Mouse (Mus musculus): ENCODE data around the gene Otud6a. TPM values are rescaled to one million over a fixed set of nuclear protein-coding genes. Genes with fewer than 3 reads are reported as not detected.
"Not testable (repeated sequence)": the region's sequence is repeated elsewhere in the genome, so short reads cannot be mapped to it uniquely, and the experiment has no call there.

Otud6a gene
- not detected in 2 replicates for polyA plus RNA-seq (2012; rRNA removed)

- no peak for DNase-seq (ENCODE audit: low read depth, low spot score)
- 91% methylated on average over 21 of the region's 21 CpGs for WGBS
Observed at GRCm38 (mm10) chrX:100428693-100429092, at the start of gene Otud6a. Gene Otud6a, plus strand, starts transcription at chrX:100429013.

- WGBS: 82% methylated on average over 1 of the region's 1 CpGs
- DNase-seq (ENCODE audit: low read depth, low spot score): no peak
Observed at GRCm38 (mm10) chrX:100389887-100390286, 38.9 kb upstream of the Otud6a start.

GRCm38 (mm10) chrX:100392304-100392703, 36.5 kb upstream of the Otud6a start:
- DNase-seq (ENCODE audit: low read depth, low spot score): no peak
- 35% methylated on average over 6 of the region's 6 CpGs for WGBS

DNA sequence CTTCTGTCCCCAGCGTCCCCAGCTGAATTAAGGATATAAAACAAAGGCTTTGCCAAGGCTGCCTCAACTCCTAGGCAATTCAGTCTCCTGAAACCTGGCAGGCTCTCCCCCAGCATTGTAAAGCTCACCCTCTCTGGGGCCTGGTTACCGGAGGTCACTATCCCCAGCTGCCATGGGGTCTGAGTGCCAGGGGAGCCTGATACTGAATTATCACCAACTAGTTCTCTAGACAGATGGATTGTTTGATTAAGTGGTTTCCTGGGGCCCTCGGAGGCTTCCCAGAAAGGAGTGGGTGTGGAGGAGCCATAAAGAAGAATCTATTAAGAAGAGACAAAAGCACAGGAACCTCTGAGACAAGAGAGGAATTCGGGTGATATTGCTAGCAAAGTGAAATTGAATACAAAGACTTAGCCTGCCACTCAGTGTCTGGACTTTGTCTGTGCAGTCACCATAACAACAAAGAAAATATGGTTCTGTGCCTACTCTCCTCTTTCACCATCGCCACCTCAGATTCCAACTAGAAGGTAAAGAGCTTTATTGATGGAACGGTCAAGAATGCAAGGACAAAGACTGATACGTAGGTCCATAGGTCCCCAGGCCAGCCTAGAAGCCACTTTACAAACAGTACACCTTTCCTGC, 34.5 kb upstream of the Otud6a start:
- 66% methylated on average over 7 of the region's 7 CpGs for WGBS
- no peak for DNase-seq (ENCODE audit: low read depth, low spot score)

DNA sequence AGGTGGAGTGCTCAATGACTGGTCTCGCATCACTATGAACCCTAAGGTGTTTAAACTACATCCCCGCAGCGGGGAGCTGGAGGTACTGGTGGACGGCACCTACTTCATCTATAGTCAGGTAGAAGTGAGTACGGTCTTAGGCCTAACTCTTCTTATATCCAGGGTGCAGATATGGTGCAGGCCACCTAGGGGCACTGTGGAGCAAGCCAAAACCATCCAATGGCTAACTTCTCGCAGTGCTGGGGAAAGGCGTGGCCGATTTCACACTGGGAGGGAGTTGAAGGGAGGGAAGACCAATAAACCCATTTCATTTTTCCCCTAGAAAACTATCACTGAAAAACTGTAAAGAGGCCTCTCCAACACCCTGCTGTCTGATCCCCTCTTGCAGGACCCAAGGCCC, 33.8 kb upstream of the Otud6a start:
- WGBS: 73% methylated on average over 8 of the region's 8 CpGs
- no peak for DNase-seq (ENCODE audit: low read depth, low spot score)

- DNase-seq (ENCODE audit: low read depth, low spot score): no peak
Observed at GRCm38 (mm10) chrX:100400900-100401299, 27.9 kb upstream of the Otud6a start.

- no peak for DNase-seq (ENCODE audit: low read depth, low spot score)
- 84% methylated on average over 5 of the region's 5 CpGs for WGBS
Observed at GRCm38 (mm10) chrX:100401657-100402056, 27.2 kb upstream of the Otud6a start.

DNA sequence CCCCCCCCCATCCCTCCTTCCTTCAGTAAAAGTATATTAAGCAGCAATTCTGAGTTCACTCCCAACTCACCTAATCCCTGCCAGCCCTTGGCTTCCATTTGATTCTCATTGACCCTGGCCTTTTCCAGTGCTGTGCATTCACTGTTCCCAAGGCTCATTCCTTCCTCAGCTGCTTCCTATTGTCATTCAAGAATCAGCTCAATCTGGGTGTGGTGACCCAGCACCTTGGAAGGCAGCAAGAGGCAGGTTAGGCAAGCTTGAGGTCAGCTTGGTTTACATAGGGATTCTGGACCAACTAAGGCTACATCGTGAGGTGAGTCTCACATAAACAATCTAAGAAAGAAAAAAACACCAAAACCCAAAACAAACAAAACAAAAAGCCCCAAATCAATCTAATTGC, 19.6 kb upstream of the Otud6a start:
- 61% methylated on average over 1 of the region's 1 CpGs for WGBS
- DNase-seq (ENCODE audit: low read depth, low spot score): no peak

DNA sequence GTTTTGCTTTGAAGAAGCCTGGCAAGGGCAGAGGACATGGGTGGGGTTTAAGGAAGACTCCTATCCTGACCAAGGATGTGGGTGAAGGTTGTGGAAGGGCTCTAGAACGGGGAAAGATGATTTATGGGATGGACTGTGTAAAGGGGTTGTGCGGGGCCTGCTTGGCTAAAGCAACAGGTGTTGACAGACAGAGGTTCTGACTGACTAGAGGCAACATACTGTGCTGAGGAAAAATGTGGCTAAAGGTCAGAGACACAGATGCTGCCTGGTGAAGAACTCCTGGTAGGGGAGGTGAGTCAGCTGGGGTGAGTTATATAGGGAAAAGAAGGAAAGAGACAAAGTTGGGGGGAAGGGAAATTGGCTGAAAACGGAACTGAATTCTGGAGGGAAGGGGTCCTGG, 3.5 kb downstream of the Otud6a start:
- 62% methylated on average over 3 of the region's 3 CpGs for WGBS
- no peak for DNase-seq (ENCODE audit: low read depth, low spot score)

DNA sequence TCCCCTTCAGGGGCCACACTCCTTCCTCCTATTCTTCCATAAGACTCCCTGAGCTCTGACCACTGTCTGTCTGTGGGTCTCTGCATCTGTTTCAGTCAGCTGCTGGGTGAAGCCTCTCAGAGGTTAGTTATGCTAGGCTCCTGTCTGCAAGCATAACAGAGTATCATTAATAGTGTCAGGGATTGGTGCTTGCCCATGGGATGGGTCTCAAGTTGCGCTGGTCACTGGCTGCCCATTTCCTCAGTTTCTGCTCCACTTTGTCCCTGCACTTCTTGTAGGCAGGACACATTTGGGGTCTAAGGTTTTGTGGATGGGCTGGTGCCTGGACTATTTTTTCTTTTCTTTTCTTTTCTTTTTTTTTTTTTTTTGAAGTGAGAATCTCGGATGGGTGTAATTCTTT, 13.8 kb downstream of the Otud6a start, which contains the start of gene Awat2:
TSS of gene Awat2 (minus strand) at position 101 of the 400 bp plus-strand sequence.
- WGBS: 78% methylated on average over 2 of the region's 2 CpGs
- DNase-seq (ENCODE audit: low read depth, low spot score): not testable (repeated sequence)

DNA sequence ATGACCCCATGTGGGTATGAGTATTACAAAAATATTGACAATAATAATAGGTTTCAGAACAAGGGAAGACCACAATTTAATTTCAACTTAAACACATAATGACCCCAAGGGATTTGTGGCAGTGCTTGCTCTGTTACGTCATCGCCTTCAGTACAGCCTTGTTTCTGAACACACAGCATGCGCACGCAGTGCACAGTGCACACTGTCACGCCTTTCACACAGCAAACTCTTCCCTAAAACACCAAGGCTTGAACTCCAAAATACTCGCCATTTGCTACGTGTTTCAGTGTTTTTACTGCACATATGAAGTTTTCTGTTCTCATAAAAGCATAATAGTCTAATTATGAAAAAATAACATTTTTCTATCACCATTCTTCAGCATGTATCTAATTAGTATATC, 14.7 kb downstream of the Otud6a start:
- no peak for DNase-seq (ENCODE audit: low read depth, low spot score)
- WGBS: 90% methylated on average over 7 of the region's 7 CpGs

DNA sequence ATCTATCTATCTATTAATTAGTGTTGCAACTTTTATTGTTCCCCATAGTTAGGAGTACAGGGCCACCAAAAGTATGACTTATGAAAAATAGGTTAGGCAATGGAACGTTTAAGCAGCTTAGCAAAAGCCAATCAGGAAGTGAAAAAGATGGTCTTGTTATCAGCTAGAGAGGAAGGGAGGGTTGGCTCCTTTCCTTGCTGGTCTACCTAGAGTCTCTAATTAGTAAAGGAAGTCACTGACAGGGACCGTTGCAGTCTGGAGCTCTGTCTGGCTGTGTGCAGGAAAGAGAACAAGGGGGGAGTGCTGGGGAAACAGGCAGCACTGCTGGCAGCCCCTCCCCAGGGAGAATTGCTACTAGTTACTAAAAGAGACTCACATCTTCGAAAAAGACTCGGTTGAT, 39.2 kb downstream of the Otud6a start:
- DNase-seq (ENCODE audit: low read depth, low spot score): no peak
- WGBS: 60% methylated on average over 4 of the region's 4 CpGs

DNA sequence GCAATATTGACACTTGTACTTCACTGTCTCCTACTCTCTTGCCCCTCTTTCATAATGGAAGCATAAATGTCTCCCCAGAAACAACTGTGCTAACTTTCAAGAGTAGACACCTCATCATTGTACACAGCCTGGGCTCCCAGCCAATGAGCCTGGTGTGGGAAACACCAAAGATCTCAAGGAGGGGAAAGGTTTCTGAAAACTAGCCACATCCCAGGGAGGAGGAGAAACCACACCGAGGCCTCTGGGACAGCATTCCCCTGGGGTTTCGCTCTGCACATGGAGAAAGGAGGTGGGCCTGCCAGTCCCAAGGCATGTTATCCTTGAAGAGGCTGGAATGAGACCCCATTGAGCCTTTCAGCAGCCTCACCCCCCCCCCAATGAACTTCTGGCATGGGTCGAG, 41.3 kb downstream of the Otud6a start:
- WGBS: 66% methylated on average over 3 of the region's 3 CpGs
- DNase-seq (ENCODE audit: low read depth, low spot score): no peak

DNA sequence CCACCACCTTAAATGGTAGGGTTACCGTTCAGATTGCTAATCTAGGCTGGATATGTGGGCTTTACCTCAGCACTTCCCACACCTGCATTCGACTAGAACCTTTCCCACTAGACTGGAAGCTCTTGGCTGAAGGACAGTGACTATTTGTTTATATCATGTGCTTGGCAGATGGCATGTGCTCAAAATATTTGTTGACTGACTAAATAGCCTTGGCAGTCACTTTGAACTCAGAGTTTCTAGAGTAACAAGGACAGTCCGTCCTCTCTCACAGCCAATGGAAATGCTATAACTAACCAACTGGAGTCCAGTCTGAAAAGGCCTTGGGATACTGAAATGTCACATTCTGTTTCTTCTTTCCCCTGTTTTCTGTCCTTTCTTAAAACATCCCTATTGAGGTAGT, 42.7 kb downstream of the Otud6a start:
- 75% methylated on average over 3 of the region's 3 CpGs for WGBS
- no peak for DNase-seq (ENCODE audit: low read depth, low spot score)

DNA sequence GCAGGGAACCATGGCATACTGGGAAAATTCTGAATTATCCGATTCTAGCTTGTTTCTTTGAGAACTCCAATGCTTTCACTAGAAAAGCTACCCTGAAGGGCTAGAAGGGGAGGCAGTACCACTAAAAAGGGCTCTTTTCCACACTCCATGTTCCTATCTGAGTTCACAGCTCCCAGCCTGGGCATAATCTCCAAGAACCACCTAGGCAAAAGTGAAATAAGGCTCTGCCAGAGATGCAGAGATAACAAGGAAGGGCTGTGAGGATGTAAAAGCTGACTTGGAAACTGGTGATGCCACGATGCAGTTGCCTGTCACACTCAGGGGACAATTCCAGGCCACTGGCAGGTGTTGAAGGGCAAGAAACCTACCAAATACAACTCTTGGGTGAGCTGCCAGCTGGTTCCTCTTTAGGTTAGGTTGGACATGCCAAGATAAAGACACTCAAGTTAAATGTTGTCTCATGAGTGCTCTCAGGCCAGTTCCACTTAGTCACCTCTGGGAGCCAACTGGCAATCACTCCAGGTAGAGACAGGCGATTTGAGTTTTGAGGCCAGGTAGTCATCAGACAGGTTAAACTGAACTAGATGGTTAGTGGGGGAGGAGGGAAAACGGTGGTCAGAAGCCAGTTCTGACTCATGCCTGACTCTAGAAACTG, 46.9 kb downstream of the Otud6a start:
- DNase-seq (ENCODE audit: low read depth, low spot score): no peak
- WGBS: 58% methylated on average over 4 of the region's 4 CpGs

Other genes starting within 250 kb of the Otud6a start
- gene Awat2, start 13.7 kb downstream of the Otud6a start, polyA plus RNA-seq (2012; rRNA removed): 0.59 and 0.72 TPM in 2 replicates
- 27.2 and 32.9 TPM in 2 replicates for gene Igbp1, start 65.3 kb downstream of the Otud6a start, polyA plus RNA-seq (2012; rRNA removed)
- not detected in 2 replicates for gene Dgat2l6, start 95.8 kb downstream of the Otud6a start, polyA plus RNA-seq (2012; rRNA removed)
- not detected in 2 replicates for gene Awat1, start 143.2 kb downstream of the Otud6a start, polyA plus RNA-seq (2012; rRNA removed)
- gene P2ry4, start 165.9 kb downstream of the Otud6a start, polyA plus RNA-seq (2012; rRNA removed): 4.1 and 10.4 TPM in 2 replicates
- gene Arr3, start 176.5 kb downstream of the Otud6a start, polyA plus RNA-seq (2012; rRNA removed): not detected in 2 replicates
- 3.1 and 3.9 TPM in 2 replicates for gene Kif4, start 196.7 kb downstream of the Otud6a start, polyA plus RNA-seq (2012; rRNA removed)
- gene Pdzd11, start 197.6 kb downstream of the Otud6a start, polyA plus RNA-seq (2012; rRNA removed): 24.8 and 30.5 TPM in 2 replicates

Measured in large intestine, adult 2 months (tissue).